Mouse (Mus musculus): ENCODE results near the gene 3830403N18Rik. TPM values are rescaled to one million over a fixed set of nuclear protein-coding genes. Genes with fewer than 3 reads are reported as not detected.
"Not testable (repeated sequence)": the region's sequence is repeated elsewhere in the genome, so short reads cannot be mapped to it uniquely, and the experiment has no call there.

Gene 3830403N18Rik
- under 1 TPM in 1 of 2 experiments, not detected in 1; 0.33 TPM for total RNA-seq (2021)
- long read RNA-seq: 0 reads

GRCm38 (mm10) chrX:56136336-56136909 is at the start of gene 3830403N18Rik:
3830403N18Rik (plus strand) TSS chrX:56136572.
- DNase-seq (ENCODE audit: low spot score in 2 of 2): not testable (repeated sequence)

DNA sequence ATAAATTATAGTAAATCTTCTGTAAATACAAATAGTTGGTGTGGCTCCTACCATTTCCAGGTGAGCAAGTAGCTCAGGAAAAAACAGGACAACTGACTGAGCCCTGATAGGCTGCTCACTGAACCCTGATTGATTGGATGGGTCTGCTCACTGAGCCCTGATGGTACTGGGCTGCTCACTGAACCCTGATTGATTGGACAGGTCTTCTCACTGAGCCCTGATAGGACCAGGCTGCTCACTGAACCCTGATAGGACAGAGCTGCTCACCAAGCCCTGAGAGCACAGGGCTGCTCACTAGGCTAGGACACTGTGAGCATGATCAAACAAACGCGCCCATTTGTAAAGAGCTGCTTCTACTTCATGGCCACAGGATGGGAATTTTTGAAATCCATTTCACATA is 15.0 kb downstream of the 3830403N18Rik start:
- no peak for DNase-seq (ENCODE audit: low spot score in 2 of 2)

- DNase-seq (ENCODE audit: low spot score in 2 of 2): not testable (repeated sequence)
Measured at GRCm38 (mm10) chrX:56186449-56186848, 50.1 kb downstream of the 3830403N18Rik start.

Other genes with a start within 250 kb of the 3830403N18Rik start
- gene Gm773, start 76.3 kb downstream of the 3830403N18Rik start, total RNA-seq (2021): not detected
- gene Zfp449, start 209.8 kb downstream of the 3830403N18Rik start, total RNA-seq (2021): 1 to 10 TPM; 3.9 to 4.1 TPM
- 10 to 100 TPM; 14.4 to 17.9 TPM for gene Smim10l2a, start 238.0 kb downstream of the 3830403N18Rik start, total RNA-seq (2021)

Data from layer of hippocampus, adult 18-20 months (tissue).